Mouse (Mus musculus): Measurements from ENCODE around the gene Foxo1.

- TF ChIP-seq EP300 (IDR thresholded peaks at IDR 0.05; ENCODE audit: low read depth) (no peak), CTCF (IDR thresholded peaks at IDR 0.05; ENCODE audit: low read depth) (no peak)
Measured at GRCm38 (mm10) chr3:52296224-52296760, 28.2 kb downstream of the Foxo1 start.

All from liver, embryonic 14.5 days (tissue).